Mouse (Mus musculus): Measurements from ENCODE around the gene Snap25. TPM values are rescaled to one million over a fixed set of nuclear protein-coding genes. Genes with fewer than 3 reads are reported as not detected.

Gene Snap25
- polyA plus RNA-seq (2012; rRNA removed) = 2,833 and 3,013 TPM in 2 replicates

DNA sequence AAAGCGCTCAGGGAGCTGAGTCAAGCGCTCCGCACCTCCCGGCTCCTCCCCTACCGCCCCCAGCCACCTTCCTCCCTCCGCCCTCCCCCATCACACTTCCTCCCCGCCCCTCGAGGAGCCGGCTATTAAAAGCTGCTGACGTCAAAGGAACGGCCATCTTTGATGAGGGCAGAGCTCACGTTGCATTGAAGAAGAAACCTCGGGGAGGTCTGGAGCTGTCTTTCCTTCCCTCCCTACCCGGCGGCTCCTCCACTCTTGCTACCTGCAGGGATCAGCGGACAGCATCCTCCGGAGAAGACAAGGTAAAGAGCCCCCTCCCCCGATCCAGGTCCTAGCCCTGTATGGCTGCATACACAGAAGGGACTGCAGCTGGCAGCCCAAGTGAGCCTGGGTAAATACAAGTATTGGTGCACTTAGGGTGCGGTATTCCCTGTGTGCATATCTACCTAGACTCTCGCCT lies at the start of gene Snap25:
Gene Snap25, plus strand, starts transcription at position 155 of the 460 bp plus-strand sequence.
- WGBS = 1% methylated on average over 20 of the region's 20 CpGs
- Histone ChIP-seq H3K4me3 (replicated peaks; ENCODE audit: insufficient read depth, low read depth, low read length) (peak within 1 kb of the TSS; percentile 96), H3K27ac (ENCODE audit: insufficient read depth, low read length) (peak within 1 kb of the TSS; percentile 94), H3K27me3 (ENCODE audit: control insufficient read depth, insufficient read depth, low read length) (no peaks in the 10 kb centered on the region), H3K4me1 (ENCODE audit: control insufficient read depth, insufficient read depth, low read length) (no peaks in the 10 kb centered on the region; the same call in 1 of the 2 replicates)
- peak; percentile 94 for DNase-seq
- no peak for TF ChIP-seq CTCF (IDR thresholded peaks at IDR 0.05; ENCODE audit: borderline replicate concordance, insufficient read depth, low read depth, low read length)
- TF ChIP-seq POLR2A (IDR thresholded peaks at IDR 0.05; ENCODE audit: borderline replicate concordance, insufficient read depth, low read length) = peak; percentile 93

DNA sequence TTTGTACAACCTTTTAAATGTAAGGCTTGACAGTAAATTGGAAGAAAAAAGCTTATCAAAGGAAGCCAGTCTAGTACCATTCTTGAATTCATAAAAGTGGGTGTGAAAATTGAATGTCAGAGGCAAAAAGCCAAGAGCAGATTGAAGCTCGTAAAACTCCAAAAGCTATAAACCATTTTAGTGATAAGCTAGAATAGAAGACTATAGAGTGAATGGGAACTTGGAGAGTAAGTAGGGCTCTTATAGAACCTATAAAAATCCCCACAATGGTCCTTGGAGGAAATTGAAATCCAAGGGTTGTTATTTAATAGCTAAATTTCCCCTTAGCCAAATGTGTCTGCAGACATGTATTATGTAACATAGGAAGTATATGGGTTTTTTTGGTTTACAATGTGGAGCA lies 46.3 kb upstream of the Snap25 start:
- Histone ChIP-seq H3K4me1 (ENCODE audit: control insufficient read depth, insufficient read depth, low read length) (peaks cover 4% of the 10 kb centered on the region; the same call in 1 of the 2 replicates), H3K4me3 (replicated peaks; ENCODE audit: insufficient read depth, low read depth, low read length) (no peak overlapping the region), H3K27ac (ENCODE audit: insufficient read depth, low read length) (no peak overlapping the region), H3K27me3 (ENCODE audit: control insufficient read depth, insufficient read depth, low read length) (no peaks in the 10 kb centered on the region)
- DNase-seq = no peak
- TF ChIP-seq CTCF (IDR thresholded peaks at IDR 0.05; ENCODE audit: borderline replicate concordance, insufficient read depth, low read depth, low read length) (no peak), POLR2A (IDR thresholded peaks at IDR 0.05; ENCODE audit: borderline replicate concordance, insufficient read depth, low read length) (no peak)
- 75% methylated on average over 1 of the region's 1 CpGs for WGBS

DNA sequence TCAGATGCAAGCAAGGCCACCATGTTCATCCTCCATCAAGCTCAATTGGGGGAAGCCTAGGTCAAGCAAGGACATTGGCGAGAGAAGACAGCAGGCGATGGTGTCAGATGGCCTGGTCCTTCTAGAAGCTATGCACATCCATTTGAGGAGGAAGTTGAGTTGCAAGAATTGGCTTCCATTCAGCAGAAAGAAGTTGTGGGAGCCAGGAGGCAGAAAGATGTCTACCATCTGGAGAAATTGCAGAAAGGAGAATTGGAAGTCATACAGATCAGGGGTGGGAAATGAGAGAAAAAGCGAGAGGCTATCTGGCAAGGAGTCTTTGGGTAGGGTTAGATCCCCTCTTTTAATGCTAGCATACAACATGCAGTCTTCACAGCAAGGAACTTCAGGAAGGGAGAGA lies 44.1 kb upstream of the Snap25 start:
- TF ChIP-seq CTCF (IDR thresholded peaks at IDR 0.05; ENCODE audit: borderline replicate concordance, insufficient read depth, low read depth, low read length) = no peak
- TF ChIP-seq POLR2A (IDR thresholded peaks at IDR 0.05; ENCODE audit: borderline replicate concordance, insufficient read depth, low read length) = no peak
- no peaks in the 10 kb centered on the region for H3K27me3 ChIP-seq (ENCODE audit: control insufficient read depth, insufficient read depth, low read length)
- H3K27ac ChIP-seq (ENCODE audit: insufficient read depth, low read length) = no peak overlapping the region; the same call in 1 of the 2 replicates
- H3K4me1 ChIP-seq (ENCODE audit: control insufficient read depth, insufficient read depth, low read length) = peaks cover 4% of the 10 kb centered on the region; the same call in 1 of the 2 replicates
- H3K4me3 ChIP-seq (replicated peaks; ENCODE audit: insufficient read depth, low read depth, low read length) = no peak overlapping the region
- WGBS = 50% methylated on average over 3 of the region's 3 CpGs
- peak in 1 of 2 experiments; percentile 40 for DNase-seq

DNA sequence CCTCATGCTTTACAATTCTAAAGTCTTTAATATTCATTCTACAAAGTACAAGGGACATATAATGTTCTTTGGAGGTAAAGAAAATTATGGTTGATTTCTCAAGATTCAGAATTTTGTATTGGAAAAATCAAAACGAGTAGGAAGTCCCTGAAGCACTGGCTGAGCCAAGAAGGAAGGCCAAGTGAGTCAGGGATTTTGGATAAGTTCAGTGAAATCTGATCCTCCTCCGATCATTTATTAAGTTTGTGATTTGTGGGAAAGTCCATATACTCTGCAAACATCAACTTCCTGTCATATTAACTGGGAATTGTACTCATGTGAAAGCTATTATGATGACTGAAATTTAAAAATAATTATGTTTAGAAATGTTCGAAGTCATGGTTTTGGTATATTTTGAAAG lies 43.6 kb upstream of the Snap25 start:
- peaks cover 9% of the 10 kb centered on the region; the same call in 1 of the 2 replicates for H3K4me1 ChIP-seq (ENCODE audit: control insufficient read depth, insufficient read depth, low read length)
- H3K4me3 ChIP-seq (replicated peaks; ENCODE audit: insufficient read depth, low read depth, low read length) = no peak overlapping the region
- no peak for DNase-seq
- no peak overlapping the region for H3K27ac ChIP-seq (ENCODE audit: insufficient read depth, low read length)
- H3K27me3 ChIP-seq (ENCODE audit: control insufficient read depth, insufficient read depth, low read length) = no peaks in the 10 kb centered on the region
- 60% methylated on average over 3 of the region's 3 CpGs for WGBS
- no peak for TF ChIP-seq POLR2A (IDR thresholded peaks at IDR 0.05; ENCODE audit: borderline replicate concordance, insufficient read depth, low read length)
- TF ChIP-seq CTCF (IDR thresholded peaks at IDR 0.05; ENCODE audit: borderline replicate concordance, insufficient read depth, low read depth, low read length) = no peak

DNA sequence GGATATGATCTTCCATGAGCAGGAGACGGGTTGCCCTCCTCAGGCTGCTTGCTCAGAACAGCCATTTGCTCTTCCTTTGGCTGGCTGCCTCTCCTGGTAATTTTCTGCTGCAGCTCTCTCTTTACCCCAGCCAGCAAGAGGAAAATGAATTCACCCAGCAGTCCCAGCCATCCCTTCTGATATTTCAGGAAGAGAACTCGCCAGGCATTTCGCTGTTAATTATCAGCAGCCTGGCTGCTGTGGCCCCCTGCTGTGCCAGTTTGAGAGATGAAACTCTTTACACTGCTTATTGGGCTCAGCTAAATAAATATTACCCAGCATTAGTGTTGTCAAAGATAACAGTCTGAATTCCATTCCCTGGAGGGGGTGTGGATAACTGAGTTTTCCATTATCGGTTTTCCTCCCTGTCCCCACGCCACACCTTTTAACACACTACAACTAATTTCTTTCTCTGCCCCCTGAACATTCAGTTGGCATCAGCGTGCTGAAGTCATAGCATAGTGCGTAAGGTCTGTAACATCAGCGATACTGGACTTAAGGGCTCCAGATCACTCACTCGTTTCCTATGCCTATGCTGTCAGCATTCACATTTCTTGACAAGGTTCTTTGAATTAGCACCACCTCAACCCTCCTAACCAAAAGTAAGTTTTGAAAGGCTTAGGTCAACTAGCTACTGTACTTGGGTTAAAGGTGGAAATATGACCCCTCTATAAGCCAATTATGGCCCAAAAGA lies 42.5 kb upstream of the Snap25 start:
- peaks cover 13% of the 10 kb centered on the region; the same call in 1 of the 2 replicates for H3K4me1 ChIP-seq (ENCODE audit: control insufficient read depth, insufficient read depth, low read length)
- H3K27me3 ChIP-seq (ENCODE audit: control insufficient read depth, insufficient read depth, low read length) = no peaks in the 10 kb centered on the region
- peak; percentile 81 to 90 for DNase-seq
- TF ChIP-seq CTCF (IDR thresholded peaks at IDR 0.05; ENCODE audit: borderline replicate concordance, insufficient read depth, low read depth, low read length) = no peak
- TF ChIP-seq POLR2A (IDR thresholded peaks at IDR 0.05; ENCODE audit: borderline replicate concordance, insufficient read depth, low read length) = peak; percentile 30; the same call in 1 of the 2 replicates
- 25% methylated on average over 9 of the region's 9 CpGs for WGBS
- H3K27ac ChIP-seq (ENCODE audit: insufficient read depth, low read length) = peak overlapping the region; percentile 62
- H3K4me3 ChIP-seq (replicated peaks; ENCODE audit: insufficient read depth, low read depth, low read length) = no peak overlapping the region

DNA sequence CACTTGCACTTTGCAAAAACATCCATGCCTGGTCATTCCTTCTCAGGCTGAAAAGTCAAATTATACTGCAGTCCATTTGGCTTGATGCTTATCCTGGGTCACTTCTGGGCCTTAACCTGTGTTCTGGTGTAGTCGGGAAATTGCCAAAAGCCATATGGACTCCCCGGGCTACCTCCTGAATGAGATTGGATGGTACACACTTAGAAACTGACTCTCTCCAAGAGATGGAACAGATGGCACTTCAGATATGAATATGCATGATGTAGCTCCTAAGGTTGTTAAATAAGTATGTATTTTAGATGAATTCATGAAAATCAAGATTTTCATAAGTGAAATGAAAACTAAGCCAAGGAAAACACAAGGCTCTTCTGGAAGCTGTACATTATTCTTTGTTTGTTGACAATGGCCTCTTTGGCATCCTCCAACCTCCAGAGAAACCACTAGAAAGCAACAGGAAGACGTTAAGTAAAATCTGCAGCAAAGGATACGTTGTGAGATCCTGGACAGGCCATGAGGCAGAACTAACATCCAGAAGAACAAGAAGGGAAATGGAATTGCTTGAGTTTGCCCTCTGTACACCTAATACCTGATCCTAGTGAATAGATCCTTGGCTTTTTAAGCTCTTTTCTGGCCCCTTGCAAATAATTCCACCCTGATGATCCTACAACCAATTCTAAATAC lies 39.0 kb upstream of the Snap25 start:
- TF ChIP-seq POLR2A (IDR thresholded peaks at IDR 0.05; ENCODE audit: borderline replicate concordance, insufficient read depth, low read length) (no peak), CTCF (IDR thresholded peaks at IDR 0.05; ENCODE audit: borderline replicate concordance, insufficient read depth, low read depth, low read length) (no peak)
- peak; percentile 79 to 96 for DNase-seq
- Histone ChIP-seq H3K4me3 (replicated peaks; ENCODE audit: insufficient read depth, low read depth, low read length) (no peak overlapping the region), H3K27ac (ENCODE audit: insufficient read depth, low read length) (peak overlapping the region; percentile 94; the same call in 1 of the 2 replicates), H3K27me3 (ENCODE audit: control insufficient read depth, insufficient read depth, low read length) (no peaks in the 10 kb centered on the region), H3K4me1 (ENCODE audit: control insufficient read depth, insufficient read depth, low read length) (peaks cover 21% of the 10 kb centered on the region)
- 8% methylated on average over 4 of the region's 4 CpGs for WGBS

DNA sequence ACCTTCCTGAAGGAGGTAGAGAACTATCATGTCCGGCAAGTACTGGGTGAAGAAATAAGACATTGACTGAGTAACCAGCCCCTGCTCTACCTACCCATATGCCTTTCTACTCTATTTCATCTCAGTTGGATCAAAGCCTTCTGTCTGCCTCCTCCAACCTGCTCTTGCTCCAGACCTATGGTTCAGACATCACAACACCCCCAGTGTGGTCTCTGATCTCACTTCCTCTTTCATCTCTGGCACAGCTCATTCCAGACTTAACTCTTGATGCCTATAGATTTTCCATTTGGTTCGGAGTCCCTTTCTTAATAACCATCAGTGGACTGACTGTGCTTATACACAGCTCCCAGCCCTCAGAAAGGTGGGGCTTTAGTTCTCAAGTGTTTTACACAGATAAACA lies 37.1 kb upstream of the Snap25 start:
- H3K4me3 ChIP-seq (replicated peaks; ENCODE audit: insufficient read depth, low read depth, low read length) = no peak overlapping the region
- WGBS = 79% methylated on average over 2 of the region's 2 CpGs
- H3K27me3 ChIP-seq (ENCODE audit: control insufficient read depth, insufficient read depth, low read length) = no peaks in the 10 kb centered on the region
- DNase-seq = no peak
- peaks cover 19% of the 10 kb centered on the region for H3K4me1 ChIP-seq (ENCODE audit: control insufficient read depth, insufficient read depth, low read length)
- TF ChIP-seq CTCF (IDR thresholded peaks at IDR 0.05; ENCODE audit: borderline replicate concordance, insufficient read depth, low read depth, low read length) (no peak), POLR2A (IDR thresholded peaks at IDR 0.05; ENCODE audit: borderline replicate concordance, insufficient read depth, low read length) (no peak)
- no peak overlapping the region; the same call in 1 of the 2 replicates for H3K27ac ChIP-seq (ENCODE audit: insufficient read depth, low read length)

All from cerebellum, adult 2 months (tissue).